Mouse (Mus musculus) C2C12 (cell line): Measurements from ENCODE around the gene Gm609. TPM values are rescaled to one million over a fixed set of nuclear protein-coding genes. Genes with fewer than 3 reads are reported as not detected.
A peak's percentile ranks its signal among the peaks of the same experiment; 100 is the strongest.

Experiments
- H3K27me3 ChIP-seq: one replicate; pipeline ENCODE4 v1.6.1; 2011; ENCODE audit not compliant: control insufficient read depth, insufficient read depth, insufficient read length
- H3K36me3 ChIP-seq: one replicate; pipeline ENCODE4 v1.6.1; 2011; ENCODE audit not compliant: control insufficient read depth, insufficient read depth
- H3K4me3 ChIP-seq: one replicate; pipeline ENCODE4 v1.5.1; 2011; ENCODE audit warnings: mild to moderate bottlenecking, control low read depth; ENCODE audit not compliant: poor library complexity, insufficient read depth, severe bottlenecking
- H3K79me2 ChIP-seq: one replicate; pipeline ENCODE4 v1.6.1; 2011; ENCODE audit not compliant: control insufficient read depth, insufficient read depth
- H3K79me3 ChIP-seq: one replicate; pipeline ENCODE4 v1.6.1; 2011; ENCODE audit warnings: low read depth, control low read depth
- H3ac ChIP-seq: one replicate; pipeline ENCODE3; 2011; ENCODE audit warnings: low read depth; ENCODE audit not compliant: control insufficient read depth, insufficient read length
- CEBPB ChIP-seq: IDR thresholded peaks from one replicate; pipeline ENCODE4 v1.6.1; 2011; ENCODE audit warnings: low read depth, mild to moderate bottlenecking, control low read depth, moderate library complexity
- CTCF ChIP-seq: IDR thresholded peaks from one replicate; pipeline ENCODE4 v1.5.1; 2011; ENCODE audit not compliant: control insufficient read depth, insufficient read depth, insufficient read length
- FOSL1 ChIP-seq: IDR thresholded peaks from one replicate; pipeline ENCODE4 v1.8.0; 2011; ENCODE audit warnings: mild to moderate bottlenecking, low read length; ENCODE audit not compliant: poor library complexity, insufficient read depth, severe bottlenecking
- MAX ChIP-seq: IDR thresholded peaks from one replicate; pipeline ENCODE4 v1.6.1; 2011; ENCODE audit warnings: mild to moderate bottlenecking, control low read depth
- MYOD1 ChIP-seq: IDR thresholded peaks from one replicate; pipeline ENCODE4 v1.6.1; 2011; ENCODE audit warnings: low read depth; ENCODE audit not compliant: control insufficient read depth, insufficient read length
- MYOG ChIP-seq: IDR thresholded peaks from one replicate; pipeline ENCODE4 v1.6.1; 2011; ENCODE audit not compliant: control insufficient read depth, insufficient read length; ENCODE audit errors: extremely low read depth
- USF1 ChIP-seq: IDR thresholded peaks from one replicate; pipeline ENCODE4 v1.6.1; 2011; ENCODE audit warnings: low read depth, mild to moderate bottlenecking, control low read depth, moderate library complexity
- polyA plus RNA-seq: library from polyadenylated mRNA; unstranded; fragments of >200 nt; fragmentation: generic; extraction: Trizol; gene quantifications from one replicate; pipeline ENCODE4 v1.2.1, GENCODE M21; 2012; ENCODE audit warnings: missing spikeins

Gm609 gene
- polyA plus RNA-seq, 1 experiment, result not detected

DNA sequence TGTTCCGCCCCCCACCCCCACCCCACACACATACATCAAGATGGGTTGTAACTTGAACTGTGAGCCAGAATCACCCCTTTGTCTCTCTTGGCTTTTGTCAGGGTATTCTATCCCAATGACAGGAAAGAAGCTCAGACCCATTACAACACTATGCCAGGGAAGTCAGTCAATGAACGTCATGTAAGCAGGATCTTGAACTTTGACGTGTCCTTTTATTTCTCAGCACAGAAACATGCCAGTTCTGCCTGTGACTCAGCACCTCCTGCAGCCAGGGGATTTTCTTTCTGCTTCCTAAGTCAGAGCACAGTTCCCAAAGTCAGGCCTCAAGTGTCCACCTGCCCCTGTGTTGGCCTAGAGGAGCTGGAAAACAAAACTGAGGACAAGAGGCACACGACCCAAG is 115.4 kb downstream of the Gm609 start:
- H3K79me3 ChIP-seq, result no peaks in the 10 kb centered on the region
- H3ac ChIP-seq, result no peak overlapping the region
- TF ChIP-seq MAX (no peak), CEBPB (no peak), MYOD1 (no peak), CTCF (no peak)
- no peaks in the 10 kb centered on the region for H3K36me3 ChIP-seq
- H3K4me3 ChIP-seq, result no peak overlapping the region
- no peaks in the 10 kb centered on the region for H3K79me2 ChIP-seq
- H3K27me3 ChIP-seq, result no peaks in the 10 kb centered on the region

DNA sequence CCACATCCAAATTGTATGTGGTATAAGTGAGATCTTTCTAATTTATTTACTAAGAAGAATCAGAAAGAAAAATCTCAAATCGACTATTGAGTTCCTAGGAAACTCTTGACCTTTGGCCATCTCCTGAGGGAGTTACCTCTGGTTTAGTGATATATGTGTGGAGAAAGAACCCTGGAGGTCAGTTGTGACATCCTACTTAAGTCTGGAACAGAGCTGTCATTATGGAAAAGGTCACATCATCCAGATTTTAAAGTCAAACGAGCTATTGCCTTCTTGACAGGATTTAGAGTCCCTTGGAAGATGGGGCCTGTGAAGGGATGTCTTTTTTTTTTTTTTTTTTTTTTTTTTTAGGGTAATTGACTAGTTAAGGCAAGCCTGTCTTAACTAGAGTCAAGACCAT is 116.0 kb downstream of the Gm609 start:
- H3K36me3 ChIP-seq, result no peaks in the 10 kb centered on the region
- TF ChIP-seq CEBPB (no peak), USF1 (no peak), MAX (no peak), CTCF (no peak), MYOD1 (no peak), MYOG (no peak), FOSL1 (no peak)
- H3K79me3 ChIP-seq, result no peaks in the 10 kb centered on the region
- no peaks in the 10 kb centered on the region for H3K27me3 ChIP-seq
- no peak overlapping the region for H3K4me3 ChIP-seq
- no peaks in the 10 kb centered on the region for H3K79me2 ChIP-seq
- no peak overlapping the region for H3ac ChIP-seq

DNA sequence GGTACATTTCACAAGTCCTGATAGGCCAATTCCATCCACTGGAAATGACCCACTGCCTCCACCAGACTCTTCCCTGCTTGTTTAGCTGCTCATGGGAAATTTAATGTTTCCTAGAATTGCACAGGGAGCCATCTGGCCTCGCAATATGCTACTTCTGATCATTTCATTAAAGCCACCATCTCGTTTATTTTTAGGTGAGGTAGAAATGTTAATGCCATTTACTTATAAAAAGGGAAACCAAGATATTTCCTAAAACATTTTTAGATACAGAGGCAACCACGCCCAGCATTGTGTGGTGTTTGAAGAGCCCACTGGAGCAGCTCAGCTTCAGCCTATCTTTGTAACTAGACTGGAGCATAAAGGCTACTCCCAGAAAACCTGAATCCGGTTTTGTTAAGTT is 116.5 kb downstream of the Gm609 start:
- Histone ChIP-seq H3K79me2 (no peaks in the 10 kb centered on the region), H3K79me3 (no peaks in the 10 kb centered on the region), H3K27me3 (no peaks in the 10 kb centered on the region), H3ac (no peak overlapping the region), H3K4me3 (no peak overlapping the region), H3K36me3 (no peaks in the 10 kb centered on the region)
- TF ChIP-seq MYOG, result no peak
- TF ChIP-seq MYOD1, result no peak
- TF ChIP-seq CEBPB, result no peak
- TF ChIP-seq FOSL1, result no peak
- no peak for TF ChIP-seq MAX
- TF ChIP-seq USF1, result no peak
- TF ChIP-seq CTCF, result no peak

DNA sequence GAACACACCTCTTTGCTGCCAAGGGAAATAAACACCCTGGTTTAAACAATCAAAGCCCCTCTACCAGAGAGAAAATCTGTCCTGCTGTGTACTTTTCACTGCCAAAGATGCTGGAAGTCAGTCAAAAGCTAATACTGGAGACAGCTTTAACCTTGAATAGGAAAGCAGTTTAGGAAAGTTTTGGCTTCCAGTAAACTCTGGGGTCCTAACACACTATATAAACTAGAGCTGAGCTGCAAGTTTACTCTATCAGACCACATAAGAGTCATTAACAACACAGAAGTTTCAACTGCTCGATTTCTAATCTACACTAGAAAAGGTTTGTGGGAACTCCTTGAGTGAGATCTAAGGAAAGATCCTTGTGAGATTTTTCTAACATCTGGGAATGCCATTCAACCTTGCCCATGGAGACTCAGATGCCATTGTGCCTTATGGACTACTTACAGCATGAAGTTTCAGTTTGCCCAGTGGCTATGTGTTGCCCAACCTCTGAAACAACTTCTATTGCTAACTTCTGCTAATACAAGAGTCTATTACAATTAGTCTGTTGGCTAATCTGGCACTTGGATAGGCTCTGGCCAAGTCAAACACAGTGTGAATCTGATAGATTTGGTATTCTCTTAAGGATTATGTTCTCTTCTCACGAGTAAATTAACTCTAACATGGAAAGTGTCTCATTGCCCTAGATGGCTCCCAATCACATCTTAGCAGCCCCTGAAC is 117.1 kb downstream of the Gm609 start:
- H3K79me2 ChIP-seq, result no peaks in the 10 kb centered on the region
- no peaks in the 10 kb centered on the region for H3K36me3 ChIP-seq
- no peak overlapping the region for H3K4me3 ChIP-seq
- TF ChIP-seq MAX (no peak), CEBPB (no peak), CTCF (no peak), MYOG (no peak)
- no peak overlapping the region for H3ac ChIP-seq
- H3K79me3 ChIP-seq, result no peaks in the 10 kb centered on the region
- H3K27me3 ChIP-seq, result no peaks in the 10 kb centered on the region

DNA sequence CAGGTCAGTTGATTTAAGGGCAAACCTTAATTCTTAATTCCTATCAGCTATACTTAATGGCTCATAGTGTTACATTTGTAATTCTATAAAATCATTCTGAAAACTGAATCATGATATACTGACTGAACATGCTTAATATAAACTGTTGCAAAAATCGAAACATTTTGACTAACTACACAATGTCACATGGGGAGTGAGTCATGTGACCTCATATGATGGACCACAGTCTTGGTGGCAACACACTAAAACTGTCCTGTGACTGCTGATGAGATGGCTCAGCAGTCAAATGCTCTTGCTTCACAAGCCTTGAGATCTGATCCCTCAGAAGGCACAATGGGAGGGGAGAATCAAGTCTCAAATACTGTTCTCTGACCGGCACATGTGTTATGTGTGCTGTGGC is 118.7 kb downstream of the Gm609 start:
- H3K79me2 ChIP-seq, result no peaks in the 10 kb centered on the region
- H3K79me3 ChIP-seq, result no peaks in the 10 kb centered on the region
- TF ChIP-seq CTCF (no peak), MYOG (no peak), USF1 (peak; percentile 44), MAX (no peak), MYOD1 (no peak)
- H3ac ChIP-seq, result no peak overlapping the region
- no peak overlapping the region for H3K4me3 ChIP-seq
- no peaks in the 10 kb centered on the region for H3K27me3 ChIP-seq
- H3K36me3 ChIP-seq, result no peaks in the 10 kb centered on the region

DNA sequence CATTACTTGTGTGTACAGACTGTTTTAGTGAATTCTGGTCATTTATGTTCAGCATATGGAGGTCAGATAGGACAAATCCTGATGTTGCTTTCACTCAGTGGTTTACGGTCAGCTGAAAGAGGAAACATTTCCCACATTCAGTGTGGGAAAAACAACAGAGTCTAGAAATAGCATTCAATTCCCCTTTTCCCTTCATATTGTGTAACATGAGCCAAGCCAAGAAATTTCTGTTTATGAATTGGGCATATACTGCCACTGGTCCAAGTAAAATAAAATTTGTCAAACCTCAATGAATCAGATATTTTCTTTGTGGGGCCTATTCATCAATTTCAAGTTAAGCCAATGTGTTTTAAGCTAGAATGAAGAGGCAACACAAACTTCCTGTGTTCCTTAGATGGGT is 121.7 kb downstream of the Gm609 start:
- Histone ChIP-seq H3K27me3 (no peaks in the 10 kb centered on the region), H3ac (no peak overlapping the region), H3K79me3 (no peaks in the 10 kb centered on the region), H3K4me3 (no peak overlapping the region), H3K36me3 (no peaks in the 10 kb centered on the region), H3K79me2 (no peaks in the 10 kb centered on the region)
- TF ChIP-seq CTCF (no peak), USF1 (no peak), MYOD1 (no peak), MAX (no peak), MYOG (no peak), FOSL1 (no peak), CEBPB (no peak)

DNA sequence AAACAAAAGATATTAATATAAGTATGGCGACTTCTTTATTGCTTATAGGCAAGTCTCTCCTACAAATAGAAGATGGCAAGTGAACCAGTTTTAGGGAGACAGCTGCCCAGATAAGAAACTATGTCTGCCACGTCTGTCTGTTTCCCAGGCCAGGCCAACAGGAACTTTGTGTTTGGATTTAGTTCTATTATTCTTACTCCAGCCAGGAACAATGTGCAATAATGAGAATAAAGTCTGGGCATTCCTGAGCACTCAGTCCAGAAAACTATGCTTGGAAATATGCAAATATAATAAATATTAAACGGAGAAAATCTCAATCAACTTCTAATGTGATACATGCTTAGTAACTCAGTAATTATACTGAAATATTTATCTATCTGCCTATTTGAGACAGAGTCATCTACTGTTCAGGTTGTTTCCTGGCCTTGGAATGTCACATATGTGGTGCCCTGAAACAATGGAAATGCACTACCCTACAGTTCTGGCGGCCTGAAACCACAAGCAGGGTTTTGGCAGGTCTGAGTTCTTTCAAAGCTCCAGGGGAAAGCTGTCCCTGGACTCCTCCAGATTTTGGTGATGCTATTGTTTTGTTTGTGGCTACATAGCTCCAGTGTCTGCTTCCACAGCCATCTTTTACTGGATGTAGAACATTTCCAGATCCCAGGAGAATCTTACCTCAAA is 123.3 kb downstream of the Gm609 start:
- Histone ChIP-seq H3K79me3 (no peaks in the 10 kb centered on the region), H3ac (no peak overlapping the region), H3K27me3 (no peaks in the 10 kb centered on the region), H3K79me2 (no peaks in the 10 kb centered on the region), H3K36me3 (no peaks in the 10 kb centered on the region), H3K4me3 (no peak overlapping the region)
- no peak for TF ChIP-seq CTCF
- no peak for TF ChIP-seq CEBPB
- TF ChIP-seq USF1, result no peak
- no peak for TF ChIP-seq FOSL1
- no peak for TF ChIP-seq MYOD1
- no peak for TF ChIP-seq MAX
- no peak for TF ChIP-seq MYOG
